Mouse (Mus musculus) heart, embryonic 14.5 days (tissue): Measurements from ENCODE around the gene Cramp1l. TPM values are rescaled to one million over a fixed set of nuclear protein-coding genes. Genes with fewer than 3 reads are reported as not detected.
A peak's percentile ranks its signal among the peaks of the same experiment; 100 is the strongest.

ENCODE experiments used
- ATAC-seq: fragments of 200-750 bp; cut with Nextera tagmentation; 2 replicates; pipeline ENCODE4 v1.8.0; 2017; ENCODE audit warnings: low read depth, moderate TSS enrichment; ENCODE audit not compliant: insufficient number of reproducible peaks, insufficient read depth, low FRiP score
- H3K27ac ChIP-seq, 2 experiments: fragments of 200-500 bp in 1 of 2; fragments of 300-500 bp in 1 of 2; sonication (generic) in 1 of 2; replicated peaks in 1 of 2; 2 replicates each; pipeline ENCODE4 v1.5.1; 2012 to 2014; ENCODE audit warnings: low read depth in 2 of 2, low read length in 2 of 2, control low read depth in 1 of 2, mild to moderate bottlenecking in 1 of 2, mixed read lengths in 1 of 2; ENCODE audit not compliant: control insufficient read depth in 1 of 2, insufficient read depth in 1 of 2
- H3K27me3 ChIP-seq: fragments of 300-500 bp; sonication (generic); 2 replicates; pipeline ENCODE4 v1.6.1; 2014; ENCODE audit warnings: mild to moderate bottlenecking, low read length, control low read depth; ENCODE audit not compliant: control insufficient read depth, insufficient read depth
- H3K36me3 ChIP-seq: fragments of 300-500 bp; sonication (generic); 2 replicates; pipeline ENCODE4 v1.6.1; 2014; ENCODE audit warnings: mild to moderate bottlenecking, control low read depth, low read length, mixed read lengths; ENCODE audit not compliant: control insufficient read depth, insufficient read depth
- H3K4me1 ChIP-seq, 2 experiments: fragments of 200-500 bp in 1 of 2; fragments of 300-500 bp in 1 of 2; sonication (generic) in 1 of 2; 2 replicates each; pipeline ENCODE4 v1.6.1; 2012 to 2014; ENCODE audit warnings: low read length in 2 of 2, control low read depth in 1 of 2, mixed read lengths in 1 of 2; ENCODE audit not compliant: control insufficient read depth in 2 of 2, insufficient read depth in 2 of 2
- H3K4me2 ChIP-seq: fragments of 300-500 bp; sonication (generic); 2 replicates; pipeline ENCODE4 v1.6.1; 2014; ENCODE audit warnings: mild to moderate bottlenecking, low read length
- H3K4me3 ChIP-seq, 2 experiments: fragments of 200-500 bp in 1 of 2; fragments of 300-500 bp in 1 of 2; sonication (generic) in 1 of 2; 2 replicates each; pipeline ENCODE4 v1.5.1; 2012 to 2014; ENCODE audit warnings: low read length in 2 of 2, mild to moderate bottlenecking in 2 of 2, control low read depth in 1 of 2, low read depth in 1 of 2, moderate library complexity in 1 of 2; ENCODE audit not compliant: control insufficient read depth in 1 of 2, insufficient read depth in 1 of 2
- H3K9ac ChIP-seq: fragments of 300-500 bp; sonication (generic); 2 replicates; pipeline ENCODE4 v1.6.1; 2014; ENCODE audit warnings: mild to moderate bottlenecking, low read length
- H3K9me3 ChIP-seq: fragments of 300-500 bp; sonication (generic); 2 replicates; pipeline ENCODE4 v1.6.1; 2016; ENCODE audit warnings: low read length, control low read depth; ENCODE audit not compliant: control insufficient read depth
- WGBS: fragments of 180-500 bp; shearing (Covaris S2); extraction: QIAGEN DNeasy Blood & Tissue Kit; methylation state at CpG from one replicate; pipeline ENCODE4 v1.1.7; 2014; 5-methylcytosine and 5-hydroxymethylcytosine counted together
- polyA plus RNA-seq: library from polyadenylated mRNA; unstranded; fragments of >200 nt; fragmentation: Nextera tagmentation; extraction: Ambion mirVana; gene quantifications from 2 replicates; pipeline ENCODE4 v1.2.1, GENCODE M21; 2014

The Cramp1l gene
- polyA plus RNA-seq, 1 experiment from 2014 or later = 7.6 TPM

DNA sequence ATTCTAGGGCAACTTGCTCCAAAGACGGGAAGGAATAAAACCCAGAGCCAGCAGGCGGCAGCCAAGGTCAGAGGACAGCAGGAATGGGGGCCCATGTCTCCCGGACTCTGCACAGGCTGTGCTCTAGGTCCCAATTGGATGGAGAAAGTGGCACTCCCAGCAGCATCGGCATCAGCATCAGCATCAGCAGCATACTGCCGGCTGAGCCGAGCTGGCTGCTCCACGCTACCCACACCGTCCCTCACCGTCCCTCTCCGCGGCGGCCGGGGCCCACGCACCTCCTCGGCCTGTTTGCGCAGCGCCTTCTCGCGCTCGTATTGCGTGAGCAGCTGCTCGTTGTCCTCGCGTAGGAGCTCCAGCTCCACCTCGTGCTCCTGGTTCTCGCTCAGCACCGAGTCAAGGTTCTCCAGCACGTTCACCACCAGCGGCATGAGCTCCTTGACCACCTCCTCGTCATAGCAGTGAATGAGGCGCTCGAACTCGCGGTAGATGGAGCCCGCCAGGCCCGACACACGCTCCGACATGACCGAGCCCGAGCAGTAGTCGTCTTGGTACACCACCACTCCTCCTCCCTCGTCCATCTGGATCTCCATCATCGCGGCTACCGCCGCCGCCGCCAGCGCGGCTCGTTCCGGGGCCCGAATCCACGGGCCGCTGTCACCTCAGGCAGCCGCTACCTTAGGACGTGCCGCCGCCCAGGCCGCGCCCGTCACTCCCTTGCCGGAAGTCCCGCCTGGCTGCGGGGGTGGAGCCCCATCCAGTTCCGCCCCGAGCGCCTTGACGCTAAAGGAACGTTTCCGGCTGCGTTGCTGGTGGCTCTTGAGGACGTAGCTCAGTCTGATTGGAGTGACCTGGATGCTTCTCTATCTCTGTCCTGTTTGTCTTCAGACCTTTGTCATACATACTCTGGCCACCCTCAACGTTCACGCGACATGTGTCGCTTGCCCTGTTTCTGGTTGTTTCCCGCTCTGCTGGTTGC lies 79.0 kb downstream of the Cramp1l start, which contains the start of gene Mapk8ip3:
TSS of gene Mapk8ip3 (minus strand) at position 719 of the 979 bp plus-strand sequence.
- Histone ChIP-seq H3K9me3 (no peaks in the 10 kb centered on the region), H3K27me3 (no peaks in the 10 kb centered on the region), H3K4me3 (peak within 1 kb of the TSS; percentile 73 to 80), H3K4me2 (peak within 1 kb of the TSS; percentile 68), H3K27ac (peak within 1 kb of the TSS; percentile 63 to 83), H3K36me3 (peaks cover 19% of the 10 kb centered on the region; the same call in 1 of the 2 replicates), H3K9ac (peak within 1 kb of the TSS; percentile 80), H3K4me1 (peaks cover 6 to 19% of the 10 kb centered on the region in 2 experiments)
- WGBS = under 1% methylated on average over 78 of the region's 78 CpGs
- peak; percentile 96 for ATAC-seq

DNA sequence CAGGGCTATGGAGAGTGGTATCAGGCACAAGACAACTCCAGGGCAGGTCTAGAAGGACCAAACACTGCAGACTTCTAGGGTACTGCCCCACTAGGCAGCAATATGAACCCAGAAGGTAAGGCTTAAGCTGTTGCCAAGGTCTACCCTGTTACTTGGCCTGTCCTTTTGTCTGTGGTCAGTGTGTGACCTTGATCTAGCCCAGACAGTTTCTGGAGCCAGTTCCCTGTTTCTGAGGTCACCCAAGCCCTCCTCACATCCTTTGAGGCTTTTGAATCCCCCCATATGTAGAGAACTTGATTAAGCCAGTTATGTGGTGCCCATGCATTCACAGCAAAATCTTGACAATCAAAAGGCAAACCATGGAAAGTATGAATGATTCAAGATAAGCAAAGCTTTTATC lies 79.9 kb downstream of the Cramp1l start:
- H3K9me3 ChIP-seq = no peaks in the 10 kb centered on the region
- H3K27me3 ChIP-seq = no peaks in the 10 kb centered on the region
- peaks cover 23% of the 10 kb centered on the region; the same call in 1 of the 2 replicates for H3K36me3 ChIP-seq
- peak overlapping the region; percentile 11 to 73; a peak in 3 of 4 replicates for H3K4me3 ChIP-seq
- H3K4me2 ChIP-seq = peak overlapping the region; percentile 68
- peaks cover 6 to 19% of the 10 kb centered on the region in 2 experiments for H3K4me1 ChIP-seq
- peak overlapping the region; percentile 80 for H3K9ac ChIP-seq
- no peak; the same call in 1 of the 2 replicates for ATAC-seq
- H3K27ac ChIP-seq = no peak overlapping the region

- no peak overlapping the region for H3K27ac ChIP-seq
- peak overlapping the region; percentile 80 for H3K9ac ChIP-seq
- peak overlapping the region; percentile 3 to 73; a peak in 3 of 4 replicates for H3K4me3 ChIP-seq
- H3K4me1 ChIP-seq = peaks cover 6 to 19% of the 10 kb centered on the region in 2 experiments
- H3K9me3 ChIP-seq = no peaks in the 10 kb centered on the region
- H3K4me2 ChIP-seq = peak overlapping the region; percentile 68
- H3K36me3 ChIP-seq = peaks cover 23% of the 10 kb centered on the region; the same call in 1 of the 2 replicates
- no peak for ATAC-seq
- 20% methylated on average over 4 of the region's 4 CpGs for WGBS
- H3K27me3 ChIP-seq = no peaks in the 10 kb centered on the region
These were observed 80.7 kb downstream of the Cramp1l start for GRCm38 (mm10) chr17:24934926-24935325.

GRCm38 (mm10) chr17:24933163-24933562 lies 82.4 kb downstream of the Cramp1l start:
- H3K4me3 ChIP-seq = no peak overlapping the region
- H3K4me1 ChIP-seq = peaks cover 6 to 19% of the 10 kb centered on the region in 2 experiments
- WGBS = 84% methylated on average over 4 of the region's 4 CpGs
- ATAC-seq = no peak
- H3K9me3 ChIP-seq = no peaks in the 10 kb centered on the region
- no peak overlapping the region for H3K9ac ChIP-seq
- no peaks in the 10 kb centered on the region for H3K27me3 ChIP-seq
- no peak overlapping the region for H3K27ac ChIP-seq
- H3K4me2 ChIP-seq = no peak overlapping the region
- H3K36me3 ChIP-seq = peaks cover 23% of the 10 kb centered on the region; the same call in 1 of the 2 replicates

DNA sequence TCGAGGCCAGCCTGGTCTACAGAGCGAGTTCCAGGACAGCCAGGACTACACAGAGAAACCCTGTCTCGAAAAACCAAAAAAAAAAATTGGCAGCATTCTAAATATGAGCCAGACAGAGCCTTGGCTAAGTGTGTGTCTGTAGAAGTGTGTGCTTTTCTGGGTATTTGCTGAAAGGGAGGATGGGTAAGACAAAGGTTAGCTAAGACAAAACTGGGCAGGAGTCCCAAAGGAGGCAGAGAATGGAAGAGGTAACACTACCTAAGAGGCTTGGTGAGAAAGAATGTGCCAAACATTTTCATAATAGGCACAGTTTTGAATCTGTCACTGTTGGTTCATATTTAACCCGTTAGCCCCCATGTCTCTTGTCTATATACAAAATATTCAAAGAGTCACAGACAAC lies 83.2 kb downstream of the Cramp1l start:
- 91% methylated on average over 4 of the region's 4 CpGs for whole genome bisulfite sequencing
- Histone ChIP-seq H3K4me2 (no peak overlapping the region), H3K4me1 (peaks cover 6 to 19% of the 10 kb centered on the region in 2 experiments), H3K9me3 (no peaks in the 10 kb centered on the region), H3K4me3 (no peak overlapping the region), H3K27me3 (no peaks in the 10 kb centered on the region), H3K27ac (no peak overlapping the region), H3K9ac (no peak overlapping the region), H3K36me3 (peaks cover 28% of the 10 kb centered on the region)
- no peak for ATAC-seq

DNA sequence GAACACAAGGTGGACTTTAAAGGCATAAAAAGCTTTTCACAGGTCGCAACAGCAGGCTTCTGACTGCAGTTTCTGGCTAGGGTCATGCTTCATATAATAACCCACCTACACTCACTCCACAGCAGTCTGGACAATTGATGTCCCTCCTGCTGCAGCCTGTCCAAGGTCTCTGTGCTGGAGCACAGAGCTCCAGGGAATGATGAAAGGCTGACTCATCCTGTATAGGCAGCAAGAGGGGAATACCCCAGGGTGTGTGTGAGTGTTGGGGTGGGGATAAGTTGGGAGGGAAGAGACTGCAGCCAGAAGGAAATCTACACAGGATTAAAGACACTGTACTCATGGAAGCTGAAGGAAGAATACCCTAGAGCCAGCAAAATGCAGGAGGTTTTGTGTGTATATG lies 86.1 kb downstream of the Cramp1l start:
- Histone ChIP-seq H3K4me1 (peaks cover 0 to 4% of the 10 kb centered on the region in 2 experiments; a peak in 2 of 4 replicates), H3K9ac (no peak overlapping the region), H3K9me3 (no peaks in the 10 kb centered on the region), H3K4me3 (no peak overlapping the region), H3K36me3 (peaks cover 54% of the 10 kb centered on the region), H3K27ac (no peak overlapping the region), H3K27me3 (no peaks in the 10 kb centered on the region), H3K4me2 (no peak overlapping the region)
- WGBS = 90% methylated on average over 1 of the region's 1 CpGs
- no peak for ATAC-seq

- H3K4me3 ChIP-seq = no peak overlapping the region
- H3K27me3 ChIP-seq = no peaks in the 10 kb centered on the region
- no peak for ATAC-seq
- H3K36me3 ChIP-seq = peaks cover 95% of the 10 kb centered on the region
- H3K9me3 ChIP-seq = no peaks in the 10 kb centered on the region
- H3K4me2 ChIP-seq = no peak overlapping the region
- H3K27ac ChIP-seq = no peak overlapping the region
- H3K4me1 ChIP-seq = no peaks in the 10 kb centered on the region
- WGBS = 94% methylated on average over 1 of the region's 1 CpGs
- no peak overlapping the region for H3K9ac ChIP-seq
These were observed 92.3 kb downstream of the Cramp1l start for GRCm38 (mm10) chr17:24923246-24923645.
